Mouse (Mus musculus) hindbrain, embryonic 16.5 days (tissue): ENCODE results near the gene Gdf5. TPM values are rescaled to one million over a fixed set of nuclear protein-coding genes. Genes with fewer than 3 reads are reported as not detected.

Source experiments
- ATAC-seq: fragments of 200-750 bp; cut with Nextera tagmentation; 2 replicates; pipeline ENCODE4 v1.8.0; 2017; ENCODE audit warnings: moderate TSS enrichment, moderate library complexity
- H3K27ac ChIP-seq: fragments of 300-500 bp; sonication (generic); 2 replicates; pipeline ENCODE4 v1.5.1; 2014; ENCODE audit warnings: low read depth, mild to moderate bottlenecking, control low read depth, low read length, moderate library complexity
- H3K27me3 ChIP-seq: fragments of 300-500 bp; sonication (generic); replicated peaks from 2 replicates; pipeline ENCODE4 v1.6.1; 2014; ENCODE audit warnings: low read length; ENCODE audit not compliant: control insufficient read depth, insufficient read depth
- H3K36me3 ChIP-seq: fragments of 300-500 bp; sonication (generic); 2 replicates; pipeline ENCODE4 v1.6.1; 2014; ENCODE audit warnings: mild to moderate bottlenecking, low read length, moderate library complexity, mixed read lengths; ENCODE audit not compliant: control insufficient read depth, insufficient read depth
- H3K4me1 ChIP-seq: fragments of 300-500 bp; sonication (generic); 2 replicates; pipeline ENCODE4 v1.6.1; 2014; ENCODE audit warnings: low read depth, low read length; ENCODE audit not compliant: control insufficient read depth, insufficient read depth
- H3K4me2 ChIP-seq: fragments of 300-500 bp; sonication (generic); 2 replicates; pipeline ENCODE4 v1.6.1; 2014; ENCODE audit warnings: mild to moderate bottlenecking, low read length, control low read depth, moderate library complexity
- H3K4me3 ChIP-seq: fragments of 300-500 bp; sonication (generic); 2 replicates; pipeline ENCODE4 v1.5.1; 2014; ENCODE audit warnings: mild to moderate bottlenecking, low read length, control low read depth, moderate library complexity
- H3K9ac ChIP-seq: fragments of 300-500 bp; sonication (generic); 2 replicates; pipeline ENCODE4 v1.6.1; 2014; ENCODE audit warnings: low read depth, mild to moderate bottlenecking, control low read depth, low read length, moderate library complexity
- H3K9me3 ChIP-seq: fragments of 300-500 bp; sonication (generic); 2 replicates; pipeline ENCODE4 v1.6.1; 2014; ENCODE audit warnings: mild to moderate bottlenecking, low read length, moderate library complexity; ENCODE audit not compliant: control insufficient read depth
- WGBS: fragments of 180-500 bp; shearing (Covaris S2); extraction: QIAGEN DNeasy Blood & Tissue Kit; methylation state at CpG from one replicate; pipeline ENCODE4 v1.1.7; 2014; 5-methylcytosine and 5-hydroxymethylcytosine counted together
- polyA plus RNA-seq: library from polyadenylated mRNA; unstranded; fragments of >200 nt; fragmentation: Nextera tagmentation; extraction: Ambion mirVana; gene quantifications from 2 replicates; pipeline ENCODE4 v1.2.1, GENCODE M21; 2015

Gdf5 gene
- 2.3 and 3.1 TPM in 2 replicates for polyA plus RNA-seq

- no peak within 1 kb of the TSS for H3K4me3 ChIP-seq
- ATAC-seq: no peak
- H3K4me1 ChIP-seq: peaks cover 4% of the 10 kb centered on the region; the same call in 1 of the 2 replicates
- H3K36me3 ChIP-seq: no peaks in the 10 kb centered on the region
- 0 out of 2 replicates have a peak within 1 kb of the TSS, but pooled peaks have one; percentile 2 for H3K4me2 ChIP-seq
- H3K9me3 ChIP-seq: no peaks in the 10 kb centered on the region
- no peak within 1 kb of the TSS for H3K27ac ChIP-seq
- H3K9ac ChIP-seq: 0 out of 2 replicates have a peak within 1 kb of the TSS, but pooled peaks have one; percentile 23
- no peaks in the 10 kb centered on the region; the same call in 1 of the 2 replicates for H3K27me3 ChIP-seq
- WGBS: 42% methylated on average over 13 of the region's 13 CpGs
Observed at GRCm38 (mm10) chr2:155945124-155945523, at the start of gene Gdf5. Gene Gdf5 (minus strand): TSS chr2:155945367.

- Histone ChIP-seq H3K4me3 (no peak overlapping the region), H3K4me2 (no peak overlapping the region), H3K36me3 (peaks cover 40% of the 10 kb centered on the region), H3K27me3 (no peaks in the 10 kb centered on the region), H3K4me1 (no peaks in the 10 kb centered on the region; the same call in 1 of the 2 replicates), H3K27ac (peak overlapping the region; percentile 49; the same call in 1 of the 2 replicates), H3K9ac (no peak overlapping the region), H3K9me3 (no peaks in the 10 kb centered on the region)
- peak; percentile 78 for ATAC-seq
- 68% methylated on average over 14 of the region's 14 CpGs for WGBS
Observed at GRCm38 (mm10) chr2:155991863-155992321, 46.7 kb upstream of the Gdf5 start.

- Histone ChIP-seq H3K27ac (peak overlapping the region; percentile 14; the same call in 1 of the 2 replicates), H3K36me3 (peaks cover 45% of the 10 kb centered on the region), H3K9me3 (no peaks in the 10 kb centered on the region), H3K4me3 (no peak overlapping the region), H3K9ac (no peak overlapping the region), H3K4me2 (no peak overlapping the region), H3K4me1 (no peaks in the 10 kb centered on the region; the same call in 1 of the 2 replicates), H3K27me3 (no peaks in the 10 kb centered on the region)
- 94% methylated on average over 10 of the region's 10 CpGs for WGBS
- no peak for ATAC-seq
Observed at GRCm38 (mm10) chr2:155991151-155991550, 46.0 kb upstream of the Gdf5 start.

GRCm38 (mm10) chr2:155989085-155989484 lies 43.9 kb upstream of the Gdf5 start:
- ATAC-seq: no peak
- 77% methylated on average over 4 of the region's 4 CpGs for WGBS
- Histone ChIP-seq H3K36me3 (peaks cover 42% of the 10 kb centered on the region), H3K4me1 (no peaks in the 10 kb centered on the region; the same call in 1 of the 2 replicates), H3K9ac (no peak overlapping the region), H3K9me3 (no peaks in the 10 kb centered on the region), H3K27ac (no peak overlapping the region), H3K27me3 (no peaks in the 10 kb centered on the region), H3K4me2 (no peak overlapping the region), H3K4me3 (no peak overlapping the region)

- no peak overlapping the region for H3K27ac ChIP-seq
- 100% methylated on average over 6 of the region's 6 CpGs for WGBS
- H3K9ac ChIP-seq: no peak overlapping the region
- peaks cover 53% of the 10 kb centered on the region for H3K36me3 ChIP-seq
- no peaks in the 10 kb centered on the region for H3K27me3 ChIP-seq
- H3K4me1 ChIP-seq: no peaks in the 10 kb centered on the region; the same call in 1 of the 2 replicates
- no peak overlapping the region for H3K4me3 ChIP-seq
- no peak for ATAC-seq
- H3K9me3 ChIP-seq: no peaks in the 10 kb centered on the region
- no peak overlapping the region for H3K4me2 ChIP-seq
Observed at GRCm38 (mm10) chr2:155987131-155987530, 42.0 kb upstream of the Gdf5 start.

GRCm38 (mm10) chr2:155985776-155986175 lies 40.6 kb upstream of the Gdf5 start:
- no peak overlapping the region for H3K27ac ChIP-seq
- 92% methylated on average over 7 of the region's 7 CpGs for WGBS
- no peak overlapping the region for H3K4me2 ChIP-seq
- no peak overlapping the region for H3K4me3 ChIP-seq
- ATAC-seq: no peak
- H3K9me3 ChIP-seq: no peaks in the 10 kb centered on the region
- peaks cover 54% of the 10 kb centered on the region for H3K36me3 ChIP-seq
- H3K9ac ChIP-seq: no peak overlapping the region
- no peaks in the 10 kb centered on the region for H3K27me3 ChIP-seq
- H3K4me1 ChIP-seq: no peaks in the 10 kb centered on the region

- H3K36me3 ChIP-seq: peaks cover 48% of the 10 kb centered on the region
- WGBS: 91% methylated on average over 5 of the region's 5 CpGs
- no peak for ATAC-seq
Observed at GRCm38 (mm10) chr2:155979328-155979991, 34.3 kb upstream of the Gdf5 start.

GRCm38 (mm10) chr2:155974087-155974731 lies 29.0 kb upstream of the Gdf5 start:
- Histone ChIP-seq H3K9ac (no peak overlapping the region), H3K27ac (no peak overlapping the region), H3K4me3 (no peak overlapping the region), H3K27me3 (no peaks in the 10 kb centered on the region), H3K36me3 (peaks cover 40% of the 10 kb centered on the region), H3K9me3 (no peaks in the 10 kb centered on the region), H3K4me2 (no peak overlapping the region), H3K4me1 (no peaks in the 10 kb centered on the region)
- no peak for ATAC-seq
- 81% methylated on average over 14 of the region's 14 CpGs for WGBS

More at GRCm38 (mm10) chr2:155979328-155979991, 34.3 kb upstream of the Gdf5 start:
- H3K27me3 ChIP-seq: no peaks in the 10 kb centered on the region
- no peaks in the 10 kb centered on the region for H3K9me3 ChIP-seq
- no peak overlapping the region for H3K27ac ChIP-seq
- no peak overlapping the region for H3K4me2 ChIP-seq
- H3K4me1 ChIP-seq: no peaks in the 10 kb centered on the region
- H3K9ac ChIP-seq: no peak overlapping the region
- no peak overlapping the region for H3K4me3 ChIP-seq

GRCm38 (mm10) chr2:155973348-155973747 lies 28.2 kb upstream of the Gdf5 start:
- H3K36me3 ChIP-seq: peaks cover 45% of the 10 kb centered on the region
- ATAC-seq: no peak
- no peak overlapping the region for H3K4me2 ChIP-seq
- no peaks in the 10 kb centered on the region for H3K4me1 ChIP-seq
- no peak overlapping the region for H3K27ac ChIP-seq
- no peaks in the 10 kb centered on the region for H3K27me3 ChIP-seq
- H3K9me3 ChIP-seq: no peaks in the 10 kb centered on the region
- H3K4me3 ChIP-seq: no peak overlapping the region
- WGBS: 90% methylated on average over 6 of the region's 6 CpGs
- H3K9ac ChIP-seq: no peak overlapping the region
